Mouse (Mus musculus) lung, postnatal 25 days (tissue): Measurements from ENCODE around the gene Bbs9.

Source experiments
- DNase-seq: peaks from one replicate; pipeline ENCODE4 v3.0.0; 2022; ENCODE audit warnings: low spot score

Gene Bbs9

GRCm38 (mm10) chr9:22468170-22468898 lies 7.2 kb upstream of the Bbs9 start:
- peak; percentile 56 for DNase-seq

GRCm38 (mm10) chr9:22468899-22469259 lies 6.6 kb upstream of the Bbs9 start:
- no peak for DNase-seq

- no peak for DNase-seq
Observed at GRCm38 (mm10) chr9:22469643-22470042, 5.9 kb upstream of the Bbs9 start, which contains the start of gene Rp9. TSS of gene Rp9 (minus strand) at chr9:22469743.

GRCm38 (mm10) chr9:22476265-22476664 lies 750 bp downstream of the Bbs9 start:
- DNase-seq: no peak

- DNase-seq: no peak
Observed at GRCm38 (mm10) chr9:22478946-22479345, 3.4 kb downstream of the Bbs9 start.

GRCm38 (mm10) chr9:22483866-22484561 lies 8.5 kb downstream of the Bbs9 start:
- DNase-seq: no peak

- DNase-seq: peak; percentile 59
Observed at GRCm38 (mm10) chr9:22484562-22485308, 9.2 kb downstream of the Bbs9 start.

- peak; percentile 15 for DNase-seq
Observed at GRCm38 (mm10) chr9:22486211-22486610, 10.7 kb downstream of the Bbs9 start.

GRCm38 (mm10) chr9:22488963-22489362 lies 13.4 kb downstream of the Bbs9 start:
- no peak for DNase-seq

GRCm38 (mm10) chr9:22494203-22494807 lies 18.8 kb downstream of the Bbs9 start:
- DNase-seq: no peak

- no peak for DNase-seq
Observed at GRCm38 (mm10) chr9:22495133-22495532, 19.6 kb downstream of the Bbs9 start.

- no peak for DNase-seq
Observed at GRCm38 (mm10) chr9:22497021-22497767, 21.7 kb downstream of the Bbs9 start.

- no peak for DNase-seq
Observed at GRCm38 (mm10) chr9:22502972-22503371, 27.5 kb downstream of the Bbs9 start.

GRCm38 (mm10) chr9:22503581-22503980 lies 28.1 kb downstream of the Bbs9 start:
- DNase-seq: no peak

- no peak for DNase-seq
Observed at GRCm38 (mm10) chr9:22505574-22505973, 30.1 kb downstream of the Bbs9 start.

GRCm38 (mm10) chr9:22515076-22515475 lies 39.6 kb downstream of the Bbs9 start:
- no peak for DNase-seq

- peak; percentile 23 for DNase-seq
Observed at GRCm38 (mm10) chr9:22518394-22519041, 43.0 kb downstream of the Bbs9 start.

- DNase-seq: no peak
Observed at GRCm38 (mm10) chr9:22523460-22523859, 47.9 kb downstream of the Bbs9 start.

GRCm38 (mm10) chr9:22530734-22531489 lies 55.4 kb downstream of the Bbs9 start:
- no peak for DNase-seq

GRCm38 (mm10) chr9:22532112-22532511 lies 56.6 kb downstream of the Bbs9 start:
- DNase-seq: no peak
